Mouse (Mus musculus): ENCODE results near the gene Gm11214.
A peak's percentile ranks its signal among the peaks of the same experiment; 100 is the strongest.

Gm11214 gene

GRCm38 (mm10) chr4:63663279-63663678, at the start of gene Gm11214:
TSS of gene Gm11214 (minus strand) at chr4:63663379.
- peak; percentile 44 for DNase-seq

GRCm38 (mm10) chr4:63711886-63712285, 48.7 kb upstream of the Gm11214 start:
- DNase-seq: peak; percentile 43

GRCm38 (mm10) chr4:63710431-63711220, 47.4 kb upstream of the Gm11214 start:
- peak; percentile 72 for DNase-seq

GRCm38 (mm10) chr4:63706279-63706971, 43.2 kb upstream of the Gm11214 start:
- DNase-seq: peak; percentile 39

GRCm38 (mm10) chr4:63704232-63704631, 41.1 kb upstream of the Gm11214 start:
- DNase-seq: peak; percentile 34

GRCm38 (mm10) chr4:63703686-63704085, 40.5 kb upstream of the Gm11214 start:
- no peak for DNase-seq

- no peak for DNase-seq
These were observed 39.0 kb upstream of the Gm11214 start for GRCm38 (mm10) chr4:63702006-63702704.

GRCm38 (mm10) chr4:63699749-63700148, 36.6 kb upstream of the Gm11214 start:
- DNase-seq: peak; percentile 61

- no peak for DNase-seq
These were observed 33.7 kb upstream of the Gm11214 start for GRCm38 (mm10) chr4:63696921-63697320.

GRCm38 (mm10) chr4:63692351-63692750, 29.2 kb upstream of the Gm11214 start:
- DNase-seq: no peak

GRCm38 (mm10) chr4:63687429-63687828, 24.2 kb upstream of the Gm11214 start:
- DNase-seq: peak; percentile 48

GRCm38 (mm10) chr4:63686157-63686556, 23.0 kb upstream of the Gm11214 start:
- DNase-seq: peak; percentile 87

GRCm38 (mm10) chr4:63685253-63685525, 22.0 kb upstream of the Gm11214 start:
- DNase-seq: peak; percentile 57

- peak; percentile 25 for DNase-seq
These were observed 21.5 kb upstream of the Gm11214 start for GRCm38 (mm10) chr4:63684412-63685252.

- DNase-seq: peak; percentile 23
These were observed 20.5 kb upstream of the Gm11214 start for GRCm38 (mm10) chr4:63683716-63684115.

GRCm38 (mm10) chr4:63683056-63683455, 19.9 kb upstream of the Gm11214 start:
- peak; percentile 64 for DNase-seq

- DNase-seq: no peak
These were observed 19.3 kb upstream of the Gm11214 start for GRCm38 (mm10) chr4:63682441-63682840.

- no peak for DNase-seq
These were observed 18.4 kb upstream of the Gm11214 start for GRCm38 (mm10) chr4:63681557-63681956.

- DNase-seq: peak; percentile 18
These were observed 11.9 kb upstream of the Gm11214 start for GRCm38 (mm10) chr4:63675128-63675527.

GRCm38 (mm10) chr4:63668255-63668654, 5.1 kb upstream of the Gm11214 start:
- peak; percentile 92 for DNase-seq

GRCm38 (mm10) chr4:63665738-63666137, 2.6 kb upstream of the Gm11214 start:
- peak; percentile 68 for DNase-seq

GRCm38 (mm10) chr4:63661857-63662256, 1.3 kb downstream of the Gm11214 start:
- DNase-seq: peak; percentile 41

GRCm38 (mm10) chr4:63661426-63661825, 1.8 kb downstream of the Gm11214 start:
- DNase-seq: peak; percentile 23
